Mouse (Mus musculus) olfactory bulb, adult 2 months (tissue): ENCODE measurements around the gene Uap1.

ENCODE experiments used
- CTCF ChIP-seq: fragments of 200-500 bp; IDR thresholded peaks from 2 replicates; pipeline ENCODE4 v1.5.1; 2012; ENCODE audit warnings: low read depth, mild to moderate bottlenecking, low read length, moderate library complexity; ENCODE audit not compliant: insufficient read depth
- POLR2A ChIP-seq: fragments of 200-500 bp; IDR thresholded peaks from 2 replicates; pipeline ENCODE4 v1.6.1; 2012; ENCODE audit warnings: mild to moderate bottlenecking, low read depth, low read length, moderate library complexity; ENCODE audit not compliant: insufficient read depth

DNA sequence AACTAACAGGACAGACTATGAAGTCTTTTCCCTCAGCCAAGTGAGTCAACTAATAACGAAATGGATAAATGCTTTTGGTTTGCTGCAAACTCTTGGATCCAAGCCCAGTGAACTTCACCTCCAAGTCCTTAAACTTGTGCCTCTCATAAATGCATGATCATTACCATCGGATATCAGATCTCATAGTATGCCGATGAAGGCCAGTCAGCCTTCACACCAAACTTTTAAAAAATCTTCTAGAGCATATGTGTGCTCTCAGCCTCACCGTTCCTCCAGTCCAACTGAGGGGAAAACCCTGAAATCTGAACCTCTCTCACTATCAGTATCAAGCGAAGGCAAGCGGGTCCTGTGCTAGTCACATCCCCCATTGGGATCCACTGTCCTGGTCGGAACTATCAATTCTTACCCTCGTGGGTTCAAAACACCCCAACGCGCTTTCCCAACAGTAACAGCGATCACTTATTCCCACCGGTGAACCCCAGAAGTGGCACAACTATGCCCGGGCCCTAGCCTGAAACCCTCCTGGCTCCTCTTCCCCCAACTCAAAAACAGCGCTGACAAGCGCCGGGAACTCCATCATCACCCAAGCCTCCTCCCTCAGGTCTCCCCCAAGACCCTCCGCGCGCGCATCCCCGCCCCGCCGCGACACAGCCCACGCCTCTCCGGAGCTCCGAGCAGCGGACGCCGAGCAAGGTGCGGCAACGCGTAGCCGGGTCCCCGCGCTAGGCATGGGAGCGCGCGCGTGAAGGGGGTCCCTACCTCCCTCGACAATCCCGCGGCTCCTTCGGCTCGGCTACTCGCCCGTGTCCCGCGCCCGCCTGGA is 555 bp downstream of the Uap1 start:
- TF ChIP-seq CTCF: no peak
- TF ChIP-seq POLR2A: no peak; the same call in 1 of the 2 replicates
